Mouse (Mus musculus): Measurements from ENCODE around the gene Gm28230. TPM values are rescaled to one million over a fixed set of nuclear protein-coding genes. Genes with fewer than 3 reads are reported as not detected.
A peak's percentile ranks its signal among the peaks of the same experiment; 100 is the strongest.

The Gm28230 gene
- total and polyA plus RNA-seq, 2 experiments from 2014 or later, result not detected

DNA sequence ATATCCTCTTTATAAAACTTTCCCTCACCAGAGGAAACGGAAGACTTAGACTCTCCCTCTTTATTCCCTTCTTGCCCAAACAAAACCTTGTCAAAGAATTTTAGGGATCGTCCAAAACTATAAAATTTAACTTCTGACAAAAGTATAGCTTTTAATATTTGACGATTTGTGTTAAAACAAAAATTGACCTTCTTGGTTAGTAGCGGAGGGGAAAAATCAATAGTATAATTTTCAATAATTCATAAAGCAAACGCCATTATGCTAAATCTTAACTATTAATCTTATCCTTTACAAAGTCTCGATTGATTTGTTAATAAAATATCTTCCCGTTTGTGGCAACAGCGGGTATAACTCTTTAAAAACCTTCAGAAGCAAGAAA lies 36.2 kb upstream of the Gm28230 start:
- H3K9ac ChIP-seq (replicated peaks; ENCODE audit: low read length, poor library complexity, severe bottlenecking), result no peak overlapping the region
- DNase-seq (ENCODE audit: low spot score), result no peak
- H3K36me3 ChIP-seq (ENCODE audit: insufficient read depth, low read length), result no peaks in the 10 kb centered on the region
- H3K4me1 ChIP-seq (ENCODE audit: insufficient read depth, low read length), result no peaks in the 10 kb centered on the region
- 0 out of 2 replicates have a peak, but pooled peaks cover 5% of the 10 kb centered on the region for H3K9me3 ChIP-seq (ENCODE audit: low read length)
- no peak for ATAC-seq (ENCODE audit: low FRiP score)
- no peak overlapping the region for H3K27ac ChIP-seq (ENCODE audit: low read depth, low read length)
- WGBS, result 8% methylated on average over 8 of the region's 8 CpGs
- no peak overlapping the region for H3K4me3 ChIP-seq (ENCODE audit: low read depth, low read length)
- H3K4me2 ChIP-seq (ENCODE audit: low read depth, low read length, poor library complexity, severe bottlenecking), result no peak overlapping the region
- H3K27me3 ChIP-seq (ENCODE audit: insufficient read depth, low read length), result peaks cover 95% of the 10 kb centered on the region
- TF ChIP-seq CTCF (IDR thresholded peaks at IDR 0.05), result no peak

DNA sequence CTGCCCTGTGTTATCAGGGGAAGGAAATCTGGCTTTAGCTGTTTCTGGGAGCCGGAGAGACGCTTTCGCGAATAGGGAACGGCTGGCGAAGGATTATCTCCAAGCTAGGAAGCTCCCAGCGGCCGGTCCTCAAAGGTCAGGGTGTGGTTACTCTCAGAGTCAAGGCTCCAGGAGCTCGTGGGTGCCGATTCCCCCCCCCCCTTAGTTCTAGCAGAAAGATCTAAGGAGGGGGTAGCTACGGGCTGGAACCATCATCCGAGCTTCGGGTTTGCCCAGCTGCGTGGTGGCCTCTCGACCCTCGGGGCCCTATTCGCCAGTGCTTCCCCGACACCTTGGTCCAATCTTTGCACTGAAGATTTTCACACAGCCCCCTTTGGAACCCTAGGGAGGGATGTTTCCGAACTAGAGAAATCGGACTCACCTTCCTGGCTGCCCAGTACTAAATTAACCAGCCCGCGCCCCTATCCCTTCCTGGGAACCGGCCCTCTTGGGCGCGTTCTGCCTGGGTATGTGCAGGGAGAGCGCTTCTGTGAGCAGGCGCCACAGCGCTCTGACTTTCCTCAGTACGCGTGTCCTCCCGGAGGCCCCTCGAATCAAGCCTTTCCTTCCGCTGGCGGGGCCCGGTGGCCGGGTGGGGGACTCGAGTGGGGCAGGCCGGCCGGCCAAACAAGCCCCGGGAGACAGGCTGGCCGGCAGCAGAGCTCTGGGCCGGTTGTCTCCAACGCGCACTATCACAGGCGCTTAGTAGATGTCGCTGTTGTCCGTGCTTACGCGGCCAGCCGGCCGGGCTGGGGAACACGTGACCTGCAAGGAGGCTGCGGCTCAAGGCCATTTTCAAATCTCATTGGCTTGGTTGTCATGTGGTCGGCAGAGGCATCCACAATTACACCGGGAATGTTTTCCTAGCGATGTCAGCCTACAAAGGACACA lies 35.2 kb upstream of the Gm28230 start, which contains the start of gene Hoxd10:
Hoxd10 (plus strand) TSS at position 903 of the 930 bp plus-strand sequence.
- DNase-seq (ENCODE audit: low spot score) (peak; percentile 51), ATAC-seq (ENCODE audit: low FRiP score) (no peak)
- H3K4me1 ChIP-seq (ENCODE audit: insufficient read depth, low read length), result no peaks in the 10 kb centered on the region

DNA sequence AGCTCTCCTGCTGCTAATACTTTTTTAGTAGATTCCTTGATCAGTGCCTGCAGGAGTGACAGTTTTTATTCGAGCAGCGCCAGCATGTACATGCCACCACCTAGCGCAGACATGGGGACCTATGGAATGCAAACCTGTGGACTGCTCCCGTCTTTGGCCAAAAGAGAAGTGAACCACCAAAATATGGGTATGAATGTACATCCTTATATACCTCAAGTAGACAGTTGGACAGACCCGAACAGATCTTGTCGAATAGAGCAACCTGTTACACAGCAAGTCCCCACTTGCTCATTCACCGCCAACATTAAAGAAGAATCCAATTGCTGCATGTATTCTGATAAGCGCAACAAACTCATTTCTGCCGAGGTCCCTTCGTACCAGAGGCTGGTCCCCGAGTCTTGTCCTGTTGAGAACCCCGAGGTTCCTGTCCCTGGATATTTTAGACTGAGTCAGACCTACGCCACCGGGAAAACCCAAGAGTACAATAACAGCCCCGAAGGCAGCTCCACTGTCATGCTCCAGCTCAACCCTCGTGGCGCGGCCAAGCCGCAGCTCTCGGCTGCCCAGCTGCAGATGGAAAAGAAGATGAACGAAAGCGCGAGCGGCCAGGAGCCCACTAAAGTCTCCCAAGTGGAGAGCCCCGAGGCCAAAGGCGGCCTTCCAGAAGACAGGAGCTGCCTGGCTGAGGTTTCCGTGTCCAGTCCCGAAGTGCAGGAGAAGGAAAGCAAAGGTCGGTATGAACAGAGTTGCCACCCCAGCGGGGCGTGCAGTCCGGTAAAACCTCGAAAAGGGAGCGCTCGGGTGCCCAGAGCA lies 34.3 kb upstream of the Gm28230 start:
- Histone ChIP-seq H3K4me2 (ENCODE audit: low read depth, low read length, poor library complexity, severe bottlenecking) (no peak overlapping the region), H3K4me1 (ENCODE audit: insufficient read depth, low read length) (no peaks in the 10 kb centered on the region), H3K4me3 (ENCODE audit: low read depth, low read length) (no peak overlapping the region), H3K27ac (ENCODE audit: low read depth, low read length) (no peak overlapping the region), H3K9ac (replicated peaks; ENCODE audit: low read length, poor library complexity, severe bottlenecking) (no peak overlapping the region), H3K9me3 (ENCODE audit: low read length) (0 out of 2 replicates have a peak, but pooled peaks cover 5% of the 10 kb centered on the region), H3K27me3 (ENCODE audit: insufficient read depth, low read length) (peaks cover 97% of the 10 kb centered on the region), H3K36me3 (ENCODE audit: insufficient read depth, low read length) (no peaks in the 10 kb centered on the region)
- DNase-seq (ENCODE audit: low spot score) (no peak), ATAC-seq (ENCODE audit: low FRiP score) (no peak)
- WGBS, result 4% methylated on average over 35 of the region's 35 CpGs
- TF ChIP-seq CTCF (IDR thresholded peaks at IDR 0.05), result no peak

More for the DNA sequence above, 35.2 kb upstream of the Gm28230 start, which contains the start of gene Hoxd10:
- Histone ChIP-seq H3K9ac (replicated peaks; ENCODE audit: low read length, poor library complexity, severe bottlenecking) (no peak within 1 kb of the TSS), H3K27ac (ENCODE audit: low read depth, low read length) (no peak within 1 kb of the TSS), H3K36me3 (ENCODE audit: insufficient read depth, low read length) (no peaks in the 10 kb centered on the region), H3K9me3 (ENCODE audit: low read length) (0 out of 2 replicates have a peak, but pooled peaks cover 5% of the 10 kb centered on the region), H3K27me3 (ENCODE audit: insufficient read depth, low read length) (peaks cover 97% of the 10 kb centered on the region), H3K4me2 (ENCODE audit: low read depth, low read length, poor library complexity, severe bottlenecking) (no peak within 1 kb of the TSS), H3K4me3 (ENCODE audit: low read depth, low read length) (peak within 1 kb of the TSS; percentile 0; the same call in 1 of the 2 replicates)
- TF ChIP-seq CTCF (IDR thresholded peaks at IDR 0.05), result peak; percentile 34; the same call in 1 of the 2 replicates
- WGBS, result under 1% methylated on average over 56 of the region's 56 CpGs

DNA sequence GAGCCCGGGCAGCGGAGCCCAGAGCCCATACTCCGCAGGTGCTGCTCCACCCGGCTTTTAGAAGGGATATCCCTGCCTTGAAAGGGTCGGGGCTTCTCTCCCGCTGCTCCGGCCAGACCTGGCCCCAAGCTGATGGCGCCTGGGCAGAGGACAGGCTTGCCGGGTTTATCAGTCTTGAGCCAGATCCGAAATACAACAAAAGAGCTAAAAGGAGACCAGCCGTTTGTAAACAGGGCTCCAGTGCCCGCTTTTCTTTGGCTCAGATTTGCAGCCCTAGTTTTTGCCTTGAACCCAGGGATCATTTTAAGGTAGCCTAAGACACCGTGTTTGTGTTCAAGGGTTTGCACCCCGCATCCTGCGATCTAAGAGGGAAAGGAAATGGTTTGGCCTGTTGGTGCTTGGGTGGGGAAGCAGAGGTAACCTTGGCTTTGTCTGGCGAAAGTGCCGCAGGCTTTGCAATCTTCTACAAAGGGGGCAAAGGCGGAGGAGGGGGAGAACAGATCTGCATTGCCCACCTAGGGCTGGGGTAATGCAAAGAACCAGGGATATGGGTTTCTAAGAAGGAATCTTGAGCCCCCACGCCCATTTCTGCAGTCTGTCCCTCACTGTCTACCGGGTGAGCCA lies 33.6 kb upstream of the Gm28230 start:
- no peak overlapping the region for H3K27ac ChIP-seq (ENCODE audit: low read depth, low read length)

DNA sequence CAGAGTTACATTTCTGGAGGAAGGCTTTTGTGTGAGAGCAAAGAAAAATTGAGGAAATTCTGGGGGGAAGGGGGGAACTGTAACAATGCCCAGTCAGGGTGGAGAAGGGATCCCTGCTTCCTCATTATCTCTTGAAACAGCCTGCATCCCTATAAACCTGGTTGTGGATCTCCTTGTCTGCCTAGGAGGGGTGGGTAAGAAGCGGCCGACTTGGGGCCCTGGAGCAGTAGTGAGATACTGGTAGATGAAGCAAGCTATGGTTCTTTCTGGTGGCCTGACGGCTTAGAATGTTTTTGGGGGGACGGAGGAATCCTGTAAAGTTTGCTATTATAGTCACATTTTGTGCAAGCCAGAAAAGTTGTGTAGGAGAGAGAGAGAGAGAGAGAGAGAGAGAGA lies 33.1 kb upstream of the Gm28230 start:
- no peak overlapping the region for H3K27ac ChIP-seq (ENCODE audit: low read depth, low read length)
- 0 out of 2 replicates have a peak, but pooled peaks cover 2% of the 10 kb centered on the region for H3K4me1 ChIP-seq (ENCODE audit: insufficient read depth, low read length)
- no peak for DNase-seq (ENCODE audit: low spot score)
- 0 out of 2 replicates have a peak, but pooled peaks cover 5% of the 10 kb centered on the region for H3K9me3 ChIP-seq (ENCODE audit: low read length)
- no peak for TF ChIP-seq CTCF (IDR thresholded peaks at IDR 0.05)
- no peaks in the 10 kb centered on the region for H3K36me3 ChIP-seq (ENCODE audit: insufficient read depth, low read length)
- H3K27me3 ChIP-seq (ENCODE audit: insufficient read depth, low read length), result peaks cover 94% of the 10 kb centered on the region
- WGBS, result 10% methylated on average over 4 of the region's 4 CpGs
- H3K4me3 ChIP-seq (ENCODE audit: low read depth, low read length), result no peak overlapping the region
- H3K9ac ChIP-seq (replicated peaks; ENCODE audit: low read length, poor library complexity, severe bottlenecking), result no peak overlapping the region
- no peak for ATAC-seq (ENCODE audit: low FRiP score)
- H3K4me2 ChIP-seq (ENCODE audit: low read depth, low read length, poor library complexity, severe bottlenecking), result no peak overlapping the region

More for the DNA sequence above, 33.6 kb upstream of the Gm28230 start:
- H3K9me3 ChIP-seq (ENCODE audit: low read length), result 0 out of 2 replicates have a peak, but pooled peaks cover 5% of the 10 kb centered on the region
- DNase-seq (ENCODE audit: low spot score) (no peak), ATAC-seq (ENCODE audit: low FRiP score) (no peak)
- no peak for TF ChIP-seq CTCF (IDR thresholded peaks at IDR 0.05)
- H3K36me3 ChIP-seq (ENCODE audit: insufficient read depth, low read length), result no peaks in the 10 kb centered on the region
- no peak overlapping the region for H3K4me2 ChIP-seq (ENCODE audit: low read depth, low read length, poor library complexity, severe bottlenecking)
- 1% methylated on average over 20 of the region's 20 CpGs for WGBS
- H3K9ac ChIP-seq (replicated peaks; ENCODE audit: low read length, poor library complexity, severe bottlenecking), result no peak overlapping the region
- 0 out of 2 replicates have a peak, but pooled peaks cover 2% of the 10 kb centered on the region for H3K4me1 ChIP-seq (ENCODE audit: insufficient read depth, low read length)
- H3K27me3 ChIP-seq (ENCODE audit: insufficient read depth, low read length), result peaks cover 97% of the 10 kb centered on the region
- H3K4me3 ChIP-seq (ENCODE audit: low read depth, low read length), result no peak overlapping the region
